Comparison of ENCODE assay signal across 10 mouse cellular contexts in genomic region chr5:22164060-22164934, GRCm38 (mm10).
DNase-seq lines count a peak whose midpoint lies in the region; ATAC-seq lines count a peak whose summit lies in the region.
"Had no signal": no experiment of that assay in that cellular context is flagged by ENCODE, and none has a peak within 500 bp of the region (broad histone marks: within the 10 kb centered on the region; RNA-seq: fewer than 3 reads in every experiment).

No protein-coding gene starts in this region.

- no peaks in the 10 kb centered on the region for H3K9me3 ChIP-seq in limb, embryonic 12.5 days

- DNase-seq in cerebellum, adult 9-11 months: peak; percentile 17
- no peak for DNase-seq in cerebellum, adult 11-12 months
- DNase-seq in ovary, adult 18-20 months (ENCODE audit: low spot score): peak; percentile 11
- DNase-seq in ovary, postnatal 10 days (ENCODE audit: low spot score): no peak
- peak; percentile 77 for DNase-seq in retina, postnatal 1 day
- no peak for DNase-seq in gastrocnemius, adult 18-20 months (ENCODE audit: low spot score)
- no peak for DNase-seq in right cerebral cortex, postnatal 36 days (ENCODE audit: low spot score in 2 of 2)
- DNase-seq: cerebellum, adult 9-10 months; gastrocnemius, postnatal 14 days had no signal

- H3K27ac ChIP-seq in limb, embryonic 12.5 days: 0 out of 2 replicates have a peak overlapping the region, but pooled peaks have one; percentile 35

- H3K4me1 ChIP-seq in limb, embryonic 12.5 days (replicated peaks): peaks cover 14% of the 10 kb centered on the region; the same call in 1 of the 2 replicates

- no peak; the same call in 1 of the 2 replicates for ATAC-seq in limb, embryonic 12.5 days (ENCODE audit: insufficient number of reproducible peaks, insufficient read depth, low FRiP score, low TSS enrichment, low read depth)

- no peak overlapping the region for H3K4me3 ChIP-seq in limb, embryonic 12.5 days (replicated peaks)

- no peak overlapping the region for H3K9ac ChIP-seq in limb, embryonic 12.5 days (replicated peaks)

- H3K4me2 ChIP-seq in limb, embryonic 12.5 days: no peak overlapping the region

- no peaks in the 10 kb centered on the region for H3K27me3 ChIP-seq in limb, embryonic 12.5 days

- WGBS in limb, embryonic 12.5 days: 54% methylated on average over 10 of the region's 10 CpGs

- H3K36me3 ChIP-seq in limb, embryonic 12.5 days: no peaks in the 10 kb centered on the region

Comparison
In these comparisons a context has a peak if more than half of its experiments do, and no peak if none do; other contexts are left out.
1. DNase-seq: peak in cerebellum, adult 9-11 months (single experiment), ovary, adult 18-20 months (single experiment) and retina, postnatal 1 day (single experiment); none in cerebellum, adult 11-12 months (single experiment), ovary, postnatal 10 days (single experiment), gastrocnemius, adult 18-20 months (single experiment) and right cerebral cortex, postnatal 36 days (0 of 2).